Mouse (Mus musculus) G1E (cell line): ENCODE measurements around the gene Zfp553.

Experiments used
- CTCF ChIP-seq: IDR thresholded peaks from 2 replicates; pipeline ENCODE4 v1.5.1; 2012; ENCODE audit warnings: low read depth, low read length, inconsistent platforms, mixed read lengths
- GATA1 ChIP-seq: IDR thresholded peaks from 2 replicates; pipeline ENCODE4 v1.6.1; 2012; ENCODE audit warnings: borderline replicate concordance, low read length, inconsistent platforms, mixed read lengths

DNA sequence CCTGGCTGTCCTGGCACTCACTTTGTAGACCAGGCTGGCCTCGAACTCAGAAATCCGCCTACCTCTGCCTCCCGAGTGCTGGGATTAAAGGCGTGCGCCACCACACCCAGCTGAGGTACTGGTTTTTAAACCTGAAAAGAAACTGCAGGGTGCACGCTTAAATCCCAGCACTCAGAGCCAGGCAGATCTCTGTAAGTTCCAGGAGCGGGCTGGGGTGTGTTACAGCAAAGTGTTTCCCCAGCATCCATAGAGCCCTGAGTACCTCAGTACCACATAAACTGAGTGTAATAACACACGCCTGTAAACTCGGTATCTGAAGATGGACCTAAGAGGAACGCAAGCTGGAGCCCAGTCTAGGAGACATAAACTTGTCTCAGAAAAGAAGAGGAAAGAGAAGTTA is 45.5 kb upstream of the Zfp553 start:
- TF ChIP-seq CTCF (no peak), GATA1 (no peak)
